Mouse (Mus musculus): ENCODE results near the gene Yif1a. TPM values are rescaled to one million over a fixed set of nuclear protein-coding genes. Genes with fewer than 3 reads are reported as not detected.

Gene Yif1a
- polyA plus RNA-seq, 2 experiments, result 130 to 144 TPM

- H3K4me2 ChIP-seq (replicated peaks; ENCODE audit: low read depth, low read length, severe bottlenecking), result peak overlapping the region; percentile 90
- H3K27ac ChIP-seq (replicated peaks; ENCODE audit: low read depth, low read length), result peak overlapping the region; percentile 87
- peak overlapping the region; percentile 74 for H3K9ac ChIP-seq (ENCODE audit: low read depth, low read length, severe bottlenecking)
- peak; percentile 89 for DNase-seq (ENCODE audit: low spot score)
- peak overlapping the region; percentile 85 for H3K4me3 ChIP-seq (replicated peaks; ENCODE audit: low read length)
- no peaks in the 10 kb centered on the region for H3K9me3 ChIP-seq (ENCODE audit: control insufficient read depth, low read length)
- peaks cover 13% of the 10 kb centered on the region for H3K4me1 ChIP-seq (ENCODE audit: control insufficient read depth, insufficient read depth, low read length)
- 1% methylated on average over 68 of the region's 83 CpGs for WGBS
- peaks cover 13% of the 10 kb centered on the region for H3K36me3 ChIP-seq (ENCODE audit: control insufficient read depth, insufficient read depth, low read length)
- no peaks in the 10 kb centered on the region for H3K27me3 ChIP-seq (ENCODE audit: control insufficient read depth, insufficient read depth, low read length)
- ATAC-seq (ENCODE audit: low FRiP score, low read depth), result peak; percentile 94
- 0 out of 2 replicates have a peak, but pooled peaks have one; percentile 21 for TF ChIP-seq POLR2A (IDR thresholded peaks at IDR 0.05; ENCODE audit: borderline replicate concordance, extremely low read depth, insufficient read depth, insufficient read length)
Measured at GRCm38 (mm10) chr19:5117494-5118383, 29.4 kb downstream of the Yif1a start.

GRCm38 (mm10) chr19:5118384-5118698, 30.0 kb downstream of the Yif1a start, which contains the start of gene Klc2:
Gene Klc2, minus strand, starts transcription at chr19:5118560.
- ATAC-seq (ENCODE audit: low FRiP score, low read depth) (no peak), DNase-seq (ENCODE audit: low spot score) (no peak)
- H3K4me1 ChIP-seq (ENCODE audit: control insufficient read depth, insufficient read depth, low read length), result peaks cover 13% of the 10 kb centered on the region
- peak within 1 kb of the TSS; percentile 74 for H3K9ac ChIP-seq (ENCODE audit: low read depth, low read length, severe bottlenecking)
- no peaks in the 10 kb centered on the region for H3K27me3 ChIP-seq (ENCODE audit: control insufficient read depth, insufficient read depth, low read length)
- peak within 1 kb of the TSS; percentile 85 for H3K4me3 ChIP-seq (replicated peaks; ENCODE audit: low read length)
- no peaks in the 10 kb centered on the region for H3K9me3 ChIP-seq (ENCODE audit: control insufficient read depth, low read length)
- TF ChIP-seq POLR2A (IDR thresholded peaks at IDR 0.05; ENCODE audit: borderline replicate concordance, extremely low read depth, insufficient read depth, insufficient read length), result no peak
- under 1% methylated on average over 18 of the region's 18 CpGs for WGBS
- H3K36me3 ChIP-seq (ENCODE audit: control insufficient read depth, insufficient read depth, low read length), result peaks cover 8% of the 10 kb centered on the region
- peak within 1 kb of the TSS; percentile 87 for H3K27ac ChIP-seq (replicated peaks; ENCODE audit: low read depth, low read length)
- H3K4me2 ChIP-seq (replicated peaks; ENCODE audit: low read depth, low read length, severe bottlenecking), result peak within 1 kb of the TSS; percentile 90

- Histone ChIP-seq H3K9me3 (ENCODE audit: control insufficient read depth, low read length) (no peaks in the 10 kb centered on the region), H3K4me3 (replicated peaks; ENCODE audit: low read length) (no peak overlapping the region), H3K36me3 (ENCODE audit: control insufficient read depth, insufficient read depth, low read length) (no peaks in the 10 kb centered on the region), H3K4me2 (replicated peaks; ENCODE audit: low read depth, low read length, severe bottlenecking) (no peak overlapping the region), H3K27ac (replicated peaks; ENCODE audit: low read depth, low read length) (no peak overlapping the region), H3K9ac (ENCODE audit: low read depth, low read length, severe bottlenecking) (no peak overlapping the region), H3K4me1 (ENCODE audit: control insufficient read depth, insufficient read depth, low read length) (peaks cover 6% of the 10 kb centered on the region), H3K27me3 (ENCODE audit: control insufficient read depth, insufficient read depth, low read length) (no peaks in the 10 kb centered on the region)
- DNase-seq (ENCODE audit: low spot score) (no peak), ATAC-seq (ENCODE audit: low FRiP score, low read depth) (no peak)
- WGBS, result 81% methylated on average over 10 of the region's 10 CpGs
- no peak for TF ChIP-seq POLR2A (IDR thresholded peaks at IDR 0.05; ENCODE audit: borderline replicate concordance, extremely low read depth, insufficient read depth, insufficient read length)
Measured at GRCm38 (mm10) chr19:5122492-5122891, 34.2 kb downstream of the Yif1a start.

- Histone ChIP-seq H3K4me3 (replicated peaks; ENCODE audit: low read length) (no peak overlapping the region), H3K36me3 (ENCODE audit: control insufficient read depth, insufficient read depth, low read length) (no peaks in the 10 kb centered on the region), H3K4me1 (ENCODE audit: control insufficient read depth, insufficient read depth, low read length) (peaks cover 6% of the 10 kb centered on the region), H3K27me3 (ENCODE audit: control insufficient read depth, insufficient read depth, low read length) (no peaks in the 10 kb centered on the region), H3K27ac (replicated peaks; ENCODE audit: low read depth, low read length) (no peak overlapping the region), H3K4me2 (replicated peaks; ENCODE audit: low read depth, low read length, severe bottlenecking) (no peak overlapping the region), H3K9ac (ENCODE audit: low read depth, low read length, severe bottlenecking) (no peak overlapping the region), H3K9me3 (ENCODE audit: control insufficient read depth, low read length) (no peaks in the 10 kb centered on the region)
- no peak for ATAC-seq (ENCODE audit: low FRiP score, low read depth)
- WGBS, result 82% methylated on average over 3 of the region's 3 CpGs
- no peak for TF ChIP-seq POLR2A (IDR thresholded peaks at IDR 0.05; ENCODE audit: borderline replicate concordance, extremely low read depth, insufficient read depth, insufficient read length)
- no peak for DNase-seq (ENCODE audit: low spot score)
Measured at GRCm38 (mm10) chr19:5123241-5123640, 34.9 kb downstream of the Yif1a start.

- Histone ChIP-seq H3K36me3 (ENCODE audit: control insufficient read depth, insufficient read depth, low read length) (no peaks in the 10 kb centered on the region), H3K4me3 (replicated peaks; ENCODE audit: low read length) (no peak overlapping the region), H3K9ac (ENCODE audit: low read depth, low read length, severe bottlenecking) (no peak overlapping the region), H3K27me3 (ENCODE audit: control insufficient read depth, insufficient read depth, low read length) (no peaks in the 10 kb centered on the region), H3K27ac (replicated peaks; ENCODE audit: low read depth, low read length) (no peak overlapping the region), H3K4me1 (ENCODE audit: control insufficient read depth, insufficient read depth, low read length) (no peaks in the 10 kb centered on the region; the same call in 1 of the 2 replicates), H3K4me2 (replicated peaks; ENCODE audit: low read depth, low read length, severe bottlenecking) (no peak overlapping the region), H3K9me3 (ENCODE audit: control insufficient read depth, low read length) (no peaks in the 10 kb centered on the region)
- no peak for DNase-seq (ENCODE audit: low spot score)
- WGBS, result 63% methylated on average over 7 of the region's 7 CpGs
- no peak for TF ChIP-seq POLR2A (IDR thresholded peaks at IDR 0.05; ENCODE audit: borderline replicate concordance, extremely low read depth, insufficient read depth, insufficient read length)
- ATAC-seq (ENCODE audit: low FRiP score, low read depth), result no peak
Measured at GRCm38 (mm10) chr19:5124055-5124614, 35.8 kb downstream of the Yif1a start.

All from limb, embryonic 14.5 days (tissue).